Mouse (Mus musculus) monocyte, adult 5-6 weeks (primary cell): Measurements from ENCODE around the gene Lrrc32. TPM values are rescaled to one million over a fixed set of nuclear protein-coding genes. Genes with fewer than 3 reads are reported as not detected.

Source experiments
- ATAC-seq: fragments of 153-309, 156-312 bp; replicated peaks from 2 replicates; pipeline ENCODE4 v1.8.0; 2017; ENCODE audit warnings: mild to moderate bottlenecking; ENCODE audit not compliant: low TSS enrichment, insufficient number of reproducible peaks, severe bottlenecking, poor library complexity, low FRiP score
- total RNA-seq: library from RNA; stranded (forward); fragments of 200-1000, 200-491, 200-594 nt; gene quantifications from 3 replicates; pipeline ENCODE4 v1.2.3, GENCODE M21; 2017

Lrrc32 gene
- total RNA-seq, 1 experiment from 2014 or later = not detected

DNA sequence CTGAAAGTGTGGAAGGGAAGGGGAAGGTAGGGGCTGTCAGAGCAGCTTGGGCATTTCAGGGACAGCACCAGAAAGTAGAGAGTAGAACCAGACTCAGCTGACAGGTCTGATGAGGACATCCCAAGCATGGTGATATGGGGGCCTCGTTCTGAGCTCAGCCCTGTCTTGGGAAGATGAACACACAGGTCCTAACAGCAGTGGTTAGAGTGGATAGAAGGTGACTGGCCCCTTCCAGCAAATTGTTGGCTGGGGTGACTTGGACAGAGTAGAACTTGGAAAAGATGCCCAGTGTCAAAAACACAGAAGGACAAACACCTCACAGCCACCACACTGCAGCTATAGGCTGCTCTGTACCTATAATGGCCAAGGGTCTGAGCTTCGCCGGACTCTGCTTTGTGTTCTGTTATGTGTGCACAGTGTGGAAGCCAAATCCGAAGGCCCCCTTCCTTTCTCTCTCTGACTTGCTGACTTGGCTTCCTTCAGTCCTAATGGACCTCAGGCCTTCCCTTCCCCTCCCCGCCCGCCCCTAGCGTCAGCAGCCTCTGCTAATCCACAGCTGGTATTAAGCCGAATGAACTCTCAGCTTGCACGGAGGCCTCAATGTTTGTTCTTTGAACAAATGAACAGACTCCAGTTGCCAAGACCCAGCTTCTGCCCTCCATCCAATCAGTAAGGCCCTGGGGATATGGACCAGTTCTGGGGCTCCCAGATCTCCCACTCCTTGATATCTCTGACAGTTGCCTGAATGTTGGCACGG, 48.3 kb downstream of the Lrrc32 start:
- ATAC-seq = no peak

DNA sequence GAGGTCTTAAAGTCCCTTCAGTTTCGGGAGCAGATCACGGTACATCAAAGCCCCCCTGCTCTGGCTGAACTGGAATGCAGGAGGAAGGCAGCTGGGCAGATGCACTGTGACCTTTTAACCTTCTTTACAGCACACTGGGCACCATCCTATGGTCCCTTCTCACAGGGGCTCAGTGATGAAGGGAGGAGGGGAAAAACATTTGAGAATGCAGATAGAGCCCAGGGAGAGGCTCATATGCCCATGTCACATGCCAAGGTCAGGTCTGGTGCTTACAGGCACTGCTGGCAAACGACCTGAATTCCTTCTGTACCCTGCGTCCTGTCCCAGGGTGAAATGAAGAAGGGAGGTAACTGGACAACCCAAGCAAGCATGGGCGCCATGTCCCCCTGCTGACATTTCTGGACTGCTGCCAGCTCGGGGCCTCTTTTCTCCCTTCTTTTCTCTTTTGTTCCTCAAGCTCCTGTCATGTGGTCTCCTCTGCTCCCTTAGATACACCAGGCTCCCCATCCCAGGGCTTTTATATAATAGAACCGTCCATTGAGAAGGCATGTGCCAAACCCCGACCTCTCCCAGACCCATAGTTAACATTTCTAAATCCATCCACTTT, 49.0 kb downstream of the Lrrc32 start:
- ATAC-seq = no peak

DNA sequence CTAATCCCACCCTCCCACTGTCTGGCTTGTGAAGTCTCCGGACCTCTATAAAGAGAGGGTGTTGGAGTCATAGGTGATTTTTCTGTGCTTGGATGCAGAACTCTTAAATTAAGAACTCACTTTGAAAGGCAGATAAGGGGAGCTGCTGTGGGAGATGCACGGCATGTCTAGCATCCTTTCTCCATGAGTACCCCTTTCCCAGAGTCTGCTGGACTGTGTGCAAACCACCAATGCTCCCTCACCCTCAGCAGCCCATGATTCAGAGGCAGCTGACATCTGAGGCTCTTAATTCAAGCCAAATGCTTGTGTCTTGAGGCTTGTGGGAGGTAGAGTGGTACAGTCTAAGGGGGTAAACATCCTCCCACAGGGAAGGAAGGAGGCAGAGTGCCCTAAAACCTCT, 51.8 kb downstream of the Lrrc32 start:
- no peak for ATAC-seq

DNA sequence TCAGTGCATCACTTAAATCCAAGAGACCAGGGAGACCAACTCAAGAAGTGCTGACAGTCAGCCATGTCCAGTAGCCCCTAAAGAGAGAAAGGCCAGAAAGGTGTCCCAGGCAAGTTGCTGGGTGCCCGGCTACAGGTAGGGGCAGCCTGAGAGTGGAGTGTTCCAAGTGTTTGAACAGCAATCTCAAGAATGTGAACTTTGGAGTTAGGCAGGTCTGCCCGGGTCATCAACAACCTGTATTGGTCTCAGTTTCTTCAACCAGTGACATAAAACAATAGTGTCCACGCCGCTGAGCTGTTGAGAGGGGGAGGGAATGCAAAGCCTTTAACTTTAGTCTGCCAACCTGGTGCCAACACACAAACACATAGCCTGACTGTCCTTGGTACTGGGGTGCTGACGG, 52.5 kb downstream of the Lrrc32 start:
- ATAC-seq = no peak

DNA sequence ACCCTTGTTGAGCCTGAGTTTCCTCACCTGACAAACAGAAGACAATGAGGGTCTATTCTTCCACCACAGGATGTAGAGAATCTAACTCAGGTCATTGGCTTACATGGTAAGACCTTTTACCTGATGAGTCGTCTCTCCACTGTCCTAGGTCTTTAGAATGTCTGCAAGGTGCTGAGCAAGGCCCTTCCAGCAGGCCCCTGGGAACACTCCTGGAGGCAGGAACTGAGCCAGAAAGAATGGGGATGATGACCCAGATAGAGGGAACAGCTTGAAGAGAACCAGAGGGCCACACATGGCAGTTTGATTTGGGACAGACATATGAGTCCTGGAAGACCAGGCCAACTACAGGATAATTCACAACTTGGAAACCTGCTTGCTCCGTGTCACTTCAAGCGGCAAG, 53.2 kb downstream of the Lrrc32 start:
- no peak for ATAC-seq

DNA sequence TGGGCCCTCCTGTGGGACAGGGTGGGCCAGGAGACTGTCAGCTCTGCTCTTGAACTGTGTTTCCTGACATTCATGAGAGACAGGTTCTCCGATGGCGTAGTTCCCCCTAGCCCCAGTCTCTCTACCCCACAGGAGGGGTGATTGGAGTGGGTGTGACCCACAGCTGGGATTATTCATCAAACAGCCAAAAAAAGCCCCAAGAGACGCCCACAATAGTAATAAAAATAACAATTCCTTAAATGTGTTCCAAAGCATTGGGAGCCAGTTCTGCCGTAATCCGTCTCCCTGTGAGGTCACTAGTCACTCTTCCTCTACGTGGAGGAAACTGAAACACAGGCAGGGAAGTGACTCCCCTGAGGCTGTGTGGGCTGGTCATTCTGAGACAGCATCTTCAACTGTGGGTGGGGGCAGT, 53.7 kb downstream of the Lrrc32 start:
- ATAC-seq = no peak

DNA sequence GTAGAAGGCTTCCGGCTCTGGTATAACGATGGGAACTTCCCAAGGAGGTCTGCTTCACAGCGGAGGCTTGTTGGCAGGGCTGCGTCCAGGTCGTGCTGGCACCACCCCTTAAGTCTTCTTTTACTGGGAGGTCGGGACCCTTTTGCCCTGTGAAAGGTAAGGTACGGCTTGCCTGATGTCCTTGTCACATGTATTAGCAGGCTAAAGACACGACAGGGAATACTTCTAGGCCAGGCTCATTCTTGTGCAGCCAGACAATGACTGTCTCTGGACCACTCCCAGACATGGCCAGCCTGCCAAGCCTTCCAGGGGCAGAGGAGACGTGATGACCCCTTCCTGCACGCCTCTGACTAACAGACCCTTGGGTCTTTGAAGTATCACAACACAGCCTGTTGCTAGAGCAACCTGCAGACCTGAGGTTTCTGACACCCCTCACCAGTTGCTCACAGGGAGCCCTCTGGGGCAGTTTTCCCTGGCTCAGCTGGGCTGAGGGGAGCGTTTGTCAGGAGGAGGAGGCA, 54.8 kb downstream of the Lrrc32 start:
- ATAC-seq = no peak

DNA sequence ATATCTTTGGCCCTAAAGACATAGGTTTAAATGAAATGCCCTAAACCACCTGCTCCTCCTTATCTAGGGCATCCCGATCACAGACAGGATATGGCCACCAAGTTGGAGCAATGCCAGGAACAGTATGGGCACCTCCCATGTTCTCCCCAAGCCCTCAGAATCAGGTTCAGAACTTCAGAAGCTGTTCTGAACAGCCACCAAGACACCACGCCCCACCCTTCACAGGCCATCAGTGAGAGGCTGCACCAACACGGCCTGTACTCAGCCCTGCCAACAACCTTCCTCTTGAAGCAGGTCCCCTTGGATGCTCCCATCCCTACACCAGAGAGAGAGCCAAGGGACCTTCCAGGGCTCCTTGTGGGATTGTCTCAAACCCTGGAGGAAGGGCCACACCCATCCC, 55.5 kb downstream of the Lrrc32 start:
- ATAC-seq = no peak

DNA sequence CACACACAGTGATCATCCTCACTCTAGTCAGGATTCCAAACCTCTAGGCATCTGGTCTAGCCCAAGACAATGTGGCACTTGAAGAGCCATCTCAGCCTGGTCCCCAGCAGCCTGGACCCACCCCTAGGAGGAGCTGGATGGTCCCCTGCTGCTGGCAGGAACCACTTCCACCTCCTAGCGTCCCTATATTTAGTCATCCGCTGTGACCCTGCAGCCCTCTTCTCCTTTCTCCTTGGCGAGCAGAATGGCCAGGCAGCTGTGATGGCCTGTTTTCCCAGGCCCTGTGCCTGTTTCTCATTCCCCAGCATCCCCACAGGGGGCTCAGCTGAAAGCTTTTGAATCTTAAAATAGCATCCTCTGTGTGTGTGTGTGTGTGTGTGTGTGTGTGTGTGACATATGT, 59.8 kb downstream of the Lrrc32 start:
- no peak for ATAC-seq

DNA sequence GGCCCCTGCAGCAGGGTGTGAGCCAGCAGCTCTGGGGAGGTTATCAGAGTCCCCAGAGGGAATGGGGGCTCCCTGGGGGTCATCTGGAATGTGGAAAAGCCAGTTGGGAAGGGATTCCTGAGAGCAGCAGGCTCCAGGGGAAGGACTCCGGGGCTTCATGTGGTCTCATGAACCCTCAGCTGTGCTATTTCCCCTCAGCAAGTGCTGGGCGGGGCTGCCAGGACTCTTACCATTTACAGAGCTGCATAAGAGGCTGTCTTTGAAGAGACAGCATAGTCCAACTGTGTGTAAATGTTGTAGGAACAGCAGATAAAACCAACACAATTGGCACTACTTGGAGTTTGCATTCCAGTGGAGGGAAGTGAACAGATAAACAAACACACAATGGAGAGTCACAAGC, 61.5 kb downstream of the Lrrc32 start:
- ATAC-seq = no peak

DNA sequence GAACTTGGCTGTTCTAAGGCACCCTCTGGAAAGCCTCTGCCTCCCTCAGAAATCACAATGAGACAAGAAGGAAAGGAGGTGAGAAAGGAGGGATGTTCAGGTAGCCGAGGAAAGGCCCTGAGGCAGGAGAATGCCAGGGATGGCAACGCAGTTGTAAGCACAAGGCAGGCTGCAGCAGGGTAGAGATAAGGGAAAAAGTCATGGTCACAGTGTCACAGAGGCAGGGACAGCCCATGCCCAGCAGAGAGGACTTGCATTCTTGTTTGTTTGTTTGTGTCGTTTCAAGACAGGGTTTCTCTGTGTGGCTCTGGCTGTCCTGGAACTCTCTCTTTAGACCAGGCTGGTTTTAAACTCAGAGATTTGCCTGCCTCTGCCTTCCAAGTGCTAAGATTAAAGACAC, 62.0 kb downstream of the Lrrc32 start:
- no peak for ATAC-seq

Other genes starting within 250 kb of the Lrrc32 start
- gene Acer3, start 168.1 kb upstream of the Lrrc32 start, total RNA-seq = 111 to 164 TPM (median 121 TPM) in 3 replicates
- gene Tsku, start 128.0 kb upstream of the Lrrc32 start, total RNA-seq = not detected in 3 replicates
- gene Gucy2d, start 48.9 kb upstream of the Lrrc32 start, total RNA-seq = not detected in 3 replicates
- 40.2 to 72.1 TPM (median 41.5 TPM) in 3 replicates for gene Emsy, start 167.5 kb downstream of the Lrrc32 start, total RNA-seq
- 32.9 to 43.6 TPM (median 40.7 TPM) in 3 replicates for gene Thap12, start 213.8 kb downstream of the Lrrc32 start, total RNA-seq